Comparison of ENCODE assay signal across 7 mouse cellular contexts in genomic region chr13:13237456-13237855, GRCm38 (mm10). TPM values are rescaled to one million over a fixed set of nuclear protein-coding genes. Genes with fewer than 3 reads are reported as not detected.
DNase-seq lines count a peak whose midpoint lies in the region; ATAC-seq lines count a peak whose summit lies in the region.
"Not testable (repeated sequence)": the region's sequence is repeated elsewhere in the genome, so short reads cannot be mapped to it uniquely, and the experiment has no call there.

No protein-coding gene starts in this region.

- peak; percentile 12 for DNase-seq in adrenal gland, adult 8-10 months
- DNase-seq in cerebellum, postnatal 36 days, result peak; percentile 25 to 42
- peak; percentile 31 for DNase-seq in gastrocnemius, postnatal 14 days
- peak; percentile 23 to 65 for DNase-seq in kidney, adult 8-10 months
- peak; percentile 8 to 40 for DNase-seq in left cerebral cortex, postnatal 10 days (ENCODE audit: extremely low spot score in 1 of 2, low spot score in 2 of 2)
- peak; percentile 56 for DNase-seq in right cerebral cortex, postnatal 4 days

- intact Hi-C loops in gastrocnemius, postnatal 14 days (cut with DNase I; ENCODE audit: low total_unique reads), result not testable (repeated sequence)
- intact Hi-C loops in left cerebral cortex, postnatal 10 days (cut with DNase I), result loop anchor here (5.0 kb wide), 1 partner anchor 180 kb away; no protein-coding TSS in a partner anchor

- ATAC-seq in megakaryocyte progenitor cell, adult 5-6 weeks (replicated peaks; ENCODE audit: poor library complexity), result peak; percentile 80

RNA-seq across cellular contexts. Expression of gene Prl2c5, which starts 54.9 kb away (rescaled TPM):
- not detected for total RNA-seq in adrenal gland, adult 8-10 months (2022)
- not detected for total RNA-seq in gastrocnemius, postnatal 14 days (2021)
- total RNA-seq in left cerebral cortex, postnatal 10 days (2021), result not detected
- not detected in 2 replicates for total RNA-seq in megakaryocyte progenitor cell, adult 5-6 weeks (2015)
- total RNA-seq in megakaryocyte progenitor cell, adult 5-6 weeks (2017), result not detected in 2 replicates

Comparison
In these comparisons a context has a peak if more than half of its experiments do, and no peak if none do; other contexts are left out.
1. Peak in every context shown above with its lines: DNase-seq and ATAC-seq.